Mouse (Mus musculus) intestine, postnatal 0 days (tissue): Measurements from ENCODE around the gene Zfp109. TPM values are rescaled to one million over a fixed set of nuclear protein-coding genes. Genes with fewer than 3 reads are reported as not detected.
"Not testable (repeated sequence)": the region's sequence is repeated elsewhere in the genome, so short reads cannot be mapped to it uniquely, and the experiment has no call there.

Experiments used
- ATAC-seq: fragments of 200-750 bp; cut with Nextera tagmentation; 2 replicates; pipeline ENCODE4 v1.8.0; 2017; ENCODE audit warnings: mild to moderate bottlenecking, moderate TSS enrichment, moderate library complexity
- H3K27ac ChIP-seq: fragments of 300-500 bp; sonication (generic); 2 replicates; pipeline ENCODE4 v1.5.1; 2014; ENCODE audit warnings: mild to moderate bottlenecking, low read depth, low read length, moderate library complexity
- H3K27me3 ChIP-seq: fragments of 300-500 bp; sonication (generic); replicated peaks from 2 replicates; pipeline ENCODE4 v1.6.1; 2014; ENCODE audit warnings: low read length, mixed read lengths; ENCODE audit not compliant: control insufficient read depth, insufficient read depth
- H3K36me3 ChIP-seq: fragments of 300-500 bp; sonication (generic); 2 replicates; pipeline ENCODE4 v1.6.1; 2014; ENCODE audit warnings: mild to moderate bottlenecking, moderate library complexity; ENCODE audit not compliant: control insufficient read depth, insufficient read depth
- H3K4me1 ChIP-seq: fragments of 300-500 bp; sonication (generic); replicated peaks from 2 replicates; pipeline ENCODE4 v1.6.1; 2014; ENCODE audit warnings: antibody characterized with exemption, low read length, mixed read lengths; ENCODE audit not compliant: control insufficient read depth, insufficient read depth
- H3K4me2 ChIP-seq: fragments of 300-500 bp; sonication (generic); replicated peaks from 2 replicates; pipeline ENCODE4 v1.6.1; 2014; ENCODE audit warnings: low read depth, mild to moderate bottlenecking, moderate library complexity
- H3K4me3 ChIP-seq: fragments of 300-500 bp; sonication (generic); 2 replicates; pipeline ENCODE4 v1.5.1; 2014; ENCODE audit warnings: low read depth, low read length
- H3K9ac ChIP-seq: fragments of 300-500 bp; sonication (generic); 2 replicates; pipeline ENCODE4 v1.6.1; 2014; ENCODE audit warnings: mild to moderate bottlenecking, low read depth, low read length
- H3K9me3 ChIP-seq: fragments of 300-500 bp; sonication (generic); 2 replicates; pipeline ENCODE4 v1.6.1; 2016; ENCODE audit warnings: mixed run types; ENCODE audit not compliant: control insufficient read depth
- CTCF ChIP-seq: sonication (generic); IDR thresholded peaks from 2 replicates; pipeline ENCODE4 v1.5.1; 2016; ENCODE audit warnings: low read depth, mild to moderate bottlenecking, control low read depth, antibody characterized with exemption, moderate library complexity
- WGBS: fragments of 180-500 bp; shearing (Covaris S2); extraction: QIAGEN DNeasy Blood & Tissue Kit; methylation state at CpG from one replicate; pipeline ENCODE4 v1.1.7; 2014; 5-methylcytosine and 5-hydroxymethylcytosine counted together
- polyA plus RNA-seq: library from polyadenylated mRNA; unstranded; fragments of >200 nt; fragmentation: Nextera tagmentation; extraction: Ambion mirVana; gene quantifications from 2 replicates; pipeline ENCODE4 v1.2.1, GENCODE M21; 2015

The Zfp109 gene
- polyA plus RNA-seq: 0.65 and 0.73 TPM in 2 replicates

DNA sequence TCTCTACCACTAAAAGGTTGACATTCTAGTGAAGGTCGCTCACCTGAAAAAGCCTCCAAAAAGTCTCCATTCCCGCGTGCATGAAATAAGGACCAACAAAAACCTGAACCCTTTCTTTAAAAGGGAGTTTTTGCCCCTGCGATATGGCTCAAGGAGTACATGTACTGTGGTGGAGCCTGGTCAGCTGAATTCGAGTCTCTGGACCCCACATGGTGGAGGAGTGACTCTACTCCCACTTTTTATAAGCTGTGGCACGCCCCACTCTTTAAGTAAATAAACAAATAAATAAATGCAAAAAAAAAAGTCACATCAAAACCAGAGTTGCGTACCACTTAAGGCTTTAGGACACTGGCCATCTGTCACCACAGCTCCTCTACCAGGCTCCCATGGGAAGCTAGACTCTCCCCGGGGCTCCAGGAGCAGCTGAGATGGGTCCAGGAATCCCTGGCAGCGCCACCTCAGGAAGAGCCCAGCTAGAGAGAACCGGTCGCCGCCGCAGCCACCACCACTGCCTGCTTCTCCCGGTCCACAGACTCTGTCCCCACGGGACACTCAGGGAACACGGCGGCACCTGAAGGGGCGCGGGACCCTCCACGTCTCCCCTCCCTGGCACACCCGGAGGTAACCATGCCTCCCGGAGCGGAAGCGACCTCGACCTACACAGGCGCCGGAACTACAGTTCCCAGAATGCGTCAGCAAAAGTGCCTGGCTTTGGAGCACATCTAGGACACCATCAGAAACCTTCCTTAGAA lies at the start of gene Zfp109:
TSS of gene Zfp109 (minus strand) at position 521 of the 752 bp plus-strand sequence.
- no peaks in the 10 kb centered on the region for H3K27me3 ChIP-seq
- no peaks in the 10 kb centered on the region for H3K36me3 ChIP-seq
- H3K4me1 ChIP-seq: peaks cover 5% of the 10 kb centered on the region; the same call in 1 of the 2 replicates
- peak within 1 kb of the TSS; percentile 57 for H3K9ac ChIP-seq
- H3K4me3 ChIP-seq: peak within 1 kb of the TSS; percentile 71
- TF ChIP-seq CTCF: peak; percentile 27; the same call in 1 of the 2 replicates
- H3K4me2 ChIP-seq: peak within 1 kb of the TSS; percentile 68
- WGBS: 5% methylated on average over 28 of the region's 28 CpGs
- peak; percentile 78 for ATAC-seq
- no peak within 1 kb of the TSS for H3K27ac ChIP-seq
- H3K9me3 ChIP-seq: no peaks in the 10 kb centered on the region

DNA sequence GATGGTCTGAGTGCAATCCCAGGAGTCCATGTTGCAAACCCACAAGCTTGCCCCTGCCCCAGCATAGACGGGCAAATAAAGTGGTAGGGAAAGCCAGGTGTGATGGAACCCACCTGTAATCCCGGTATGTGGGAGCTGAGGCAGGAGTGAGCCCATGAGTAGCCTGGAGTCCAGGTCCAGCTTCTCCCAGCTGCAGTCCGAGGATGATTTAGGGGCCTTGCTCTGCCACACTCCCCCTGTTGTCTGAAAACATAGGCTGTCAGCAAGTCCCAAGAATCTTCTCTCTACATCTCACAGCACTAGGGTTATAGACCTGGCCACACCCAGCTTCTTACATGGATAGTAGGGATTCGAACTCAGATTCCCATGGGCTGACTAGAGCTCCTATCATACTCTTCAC lies 49.6 kb upstream of the Zfp109 start:
- no peaks in the 10 kb centered on the region for H3K9me3 ChIP-seq
- ATAC-seq: no peak
- no peak overlapping the region for H3K4me3 ChIP-seq
- no peak overlapping the region for H3K9ac ChIP-seq
- peaks cover 10% of the 10 kb centered on the region for H3K36me3 ChIP-seq
- H3K4me1 ChIP-seq: no peaks in the 10 kb centered on the region
- H3K4me2 ChIP-seq: no peak overlapping the region
- 74% methylated on average over 4 of the region's 4 CpGs for WGBS
- H3K27me3 ChIP-seq: no peaks in the 10 kb centered on the region
- no peak overlapping the region for H3K27ac ChIP-seq
- no peak for TF ChIP-seq CTCF

DNA sequence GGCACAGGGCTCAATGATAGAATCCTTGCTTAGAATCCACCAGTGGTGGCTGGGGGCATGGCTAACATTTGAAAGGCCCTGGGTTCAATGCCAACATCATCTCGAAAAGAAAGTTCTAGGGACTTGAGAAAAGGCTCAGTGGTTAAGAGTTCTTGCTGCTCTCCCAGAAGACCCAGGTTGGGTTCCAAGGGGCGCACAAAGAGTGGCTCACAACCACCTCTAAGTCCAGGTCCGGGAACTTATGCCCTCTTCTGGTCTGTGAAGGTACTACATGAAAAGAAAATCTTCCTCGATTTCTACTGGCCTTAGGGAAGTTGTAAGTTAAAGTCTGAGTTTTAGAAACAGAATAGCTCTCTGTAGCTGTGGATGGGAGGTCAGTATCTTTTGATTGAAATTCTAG lies 48.7 kb upstream of the Zfp109 start:
- no peak for ATAC-seq
- TF ChIP-seq CTCF: peak; percentile 48
- no peak overlapping the region for H3K4me2 ChIP-seq
- H3K9ac ChIP-seq: no peak overlapping the region
- no peaks in the 10 kb centered on the region for H3K27me3 ChIP-seq
- H3K36me3 ChIP-seq: peaks cover 2% of the 10 kb centered on the region
- H3K4me1 ChIP-seq: no peaks in the 10 kb centered on the region
- H3K9me3 ChIP-seq: no peaks in the 10 kb centered on the region
- H3K4me3 ChIP-seq: no peak overlapping the region
- H3K27ac ChIP-seq: no peak overlapping the region
- 53% methylated on average over 4 of the region's 4 CpGs for WGBS

DNA sequence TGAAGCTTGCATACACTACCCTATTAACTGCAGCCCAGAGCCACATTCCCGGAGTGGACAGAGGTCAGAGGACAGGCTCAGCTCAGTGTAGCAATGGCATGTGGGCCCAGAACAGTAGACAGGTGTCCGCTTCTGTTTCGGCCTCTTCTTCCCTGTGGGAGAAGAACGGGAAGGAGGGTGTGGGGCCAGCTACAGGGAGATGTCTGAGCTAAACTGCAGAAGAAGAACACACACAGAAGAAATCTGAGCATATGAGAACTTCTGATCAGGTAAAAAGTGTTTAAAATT lies 43.4 kb upstream of the Zfp109 start:
- 53% methylated on average over 4 of the region's 4 CpGs for WGBS
- Histone ChIP-seq H3K27ac (no peak overlapping the region), H3K4me3 (no peak overlapping the region), H3K4me1 (no peaks in the 10 kb centered on the region), H3K9me3 (no peaks in the 10 kb centered on the region), H3K36me3 (peaks cover 3% of the 10 kb centered on the region; the same call in 1 of the 2 replicates), H3K9ac (no peak overlapping the region), H3K4me2 (no peak overlapping the region), H3K27me3 (no peaks in the 10 kb centered on the region)
- no peak for TF ChIP-seq CTCF
- no peak for ATAC-seq

DNA sequence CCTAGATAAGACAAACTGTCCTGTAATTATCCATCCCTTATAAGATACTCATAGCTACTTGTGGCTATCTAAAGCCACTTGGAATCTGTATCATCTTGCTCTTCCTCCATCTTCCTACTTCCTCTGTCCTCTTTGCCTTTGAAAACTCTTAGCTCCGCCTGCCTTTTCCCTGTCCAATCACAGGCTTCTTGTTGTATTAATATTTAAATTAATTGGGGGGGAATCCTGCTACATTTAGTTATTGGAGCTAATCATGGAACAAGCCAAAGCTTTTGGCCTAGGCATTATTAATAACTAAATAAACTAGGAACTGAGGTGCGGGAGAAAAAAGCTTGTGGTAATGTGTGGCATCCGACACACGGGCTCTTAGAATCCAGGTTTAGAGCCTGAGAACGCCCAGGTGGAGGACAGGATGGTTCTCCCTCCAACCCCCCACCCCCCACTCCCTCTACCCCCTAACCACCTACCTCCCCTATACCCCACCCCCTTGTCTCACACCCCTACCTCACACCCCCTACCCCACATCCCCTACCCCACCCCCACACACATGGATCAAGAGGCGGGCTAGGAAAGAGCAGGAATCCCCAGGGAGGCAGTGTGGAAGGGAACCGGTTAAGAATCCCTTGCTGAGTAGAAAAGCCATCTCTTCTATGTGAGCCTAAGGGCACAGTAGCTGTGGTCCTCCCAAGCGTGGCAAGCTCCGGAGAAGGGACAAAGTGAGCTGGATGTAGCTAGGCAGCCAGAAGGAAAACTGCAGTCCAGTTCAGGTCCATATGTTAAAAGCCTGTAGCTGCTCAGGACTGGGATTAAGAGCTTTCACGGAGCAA lies 42.9 kb upstream of the Zfp109 start:
- no peaks in the 10 kb centered on the region for H3K9me3 ChIP-seq
- no peak overlapping the region for H3K4me2 ChIP-seq
- TF ChIP-seq CTCF: no peak
- H3K27me3 ChIP-seq: no peaks in the 10 kb centered on the region
- H3K9ac ChIP-seq: no peak overlapping the region
- H3K27ac ChIP-seq: no peak overlapping the region
- 60% methylated on average over 10 of the region's 10 CpGs for WGBS
- peaks cover 4% of the 10 kb centered on the region; the same call in 1 of the 2 replicates for H3K36me3 ChIP-seq
- H3K4me3 ChIP-seq: no peak overlapping the region
- no peaks in the 10 kb centered on the region for H3K4me1 ChIP-seq
- no peak for ATAC-seq

DNA sequence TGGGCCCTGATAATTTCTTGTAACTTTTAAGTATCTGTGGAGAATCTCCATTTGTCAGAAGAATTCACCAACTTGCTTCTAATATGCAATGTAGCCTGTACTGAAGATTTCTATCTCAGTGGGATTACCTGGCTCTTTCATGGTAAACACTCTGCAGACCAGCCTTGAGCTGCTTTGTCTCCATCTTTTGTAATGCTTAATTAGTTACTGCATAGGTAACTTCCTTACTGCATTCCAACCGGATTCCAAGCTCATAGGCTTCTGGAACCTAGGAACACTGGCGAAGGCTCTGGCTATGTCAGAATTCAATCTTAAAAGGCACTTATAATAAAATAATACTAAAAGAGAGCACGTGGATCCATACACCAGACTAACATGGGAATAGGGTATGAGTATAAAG lies 41.4 kb upstream of the Zfp109 start:
- peaks cover 16% of the 10 kb centered on the region for H3K36me3 ChIP-seq
- not testable (repeated sequence) for H3K9ac ChIP-seq, H3K4me1 ChIP-seq, H3K27me3 ChIP-seq, H3K4me3 ChIP-seq, H3K9me3 ChIP-seq, ATAC-seq, H3K27ac ChIP-seq, H3K4me2 ChIP-seq
- WGBS: 87% methylated on average over 3 of the region's 3 CpGs
